Mouse (Mus musculus): ENCODE data around the gene Dpep2nb.
A peak's percentile ranks its signal among the peaks of the same experiment; 100 is the strongest.

Dpep2nb gene

DNA sequence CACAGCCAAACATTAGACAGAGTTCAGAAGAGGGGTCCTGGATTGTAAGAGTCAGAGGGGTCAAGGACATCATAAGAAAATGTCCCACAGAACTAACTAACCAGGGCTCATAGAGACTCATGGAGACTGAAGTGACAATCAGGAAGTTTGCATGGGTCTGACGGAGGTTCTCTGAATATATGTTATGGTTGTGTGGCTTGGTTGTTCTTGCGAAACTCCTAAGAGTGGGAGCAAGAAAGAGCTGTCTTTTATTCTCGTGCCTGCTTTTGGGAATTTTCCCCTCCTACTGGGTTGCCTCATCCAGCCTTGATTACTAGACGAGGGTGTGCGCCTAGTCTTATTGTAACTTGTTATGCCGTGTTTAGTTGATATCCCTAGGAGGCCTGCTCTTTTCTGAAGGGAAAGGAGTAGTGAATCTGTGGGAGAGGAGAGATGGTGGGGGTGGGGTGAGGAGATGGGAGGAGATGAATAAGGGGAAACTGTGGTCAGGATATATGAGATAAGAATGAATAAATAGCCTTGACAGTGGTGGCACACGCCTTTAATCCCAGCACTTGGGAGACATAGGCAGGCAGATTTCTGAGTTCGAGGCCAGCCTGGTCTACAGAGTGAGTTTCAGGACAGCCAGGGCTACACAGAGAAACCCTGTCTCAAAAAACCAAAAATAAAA lies 1.1 kb downstream of the Dpep2nb start:
- DNase-seq: no peak

DNA sequence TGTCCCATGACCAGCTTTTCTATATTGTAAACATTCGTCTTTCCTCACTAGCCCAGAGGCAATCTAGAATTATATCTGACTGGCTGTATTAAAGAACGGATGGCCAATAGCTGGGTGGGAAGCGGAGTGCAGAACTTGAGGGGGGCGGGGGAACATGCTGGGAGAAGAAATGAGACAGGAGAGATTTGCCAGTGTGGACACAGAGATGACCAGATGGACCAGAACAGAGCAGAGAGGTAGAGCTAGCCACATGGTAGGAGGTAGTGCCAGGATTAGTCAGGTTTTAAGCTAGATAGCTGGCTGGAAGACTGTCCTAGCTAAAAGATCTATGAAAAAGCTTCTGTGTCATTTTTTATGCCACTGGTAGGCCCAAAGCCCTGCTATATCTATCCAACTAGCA lies 3.9 kb downstream of the Dpep2nb start:
- DNase-seq: no peak

DNA sequence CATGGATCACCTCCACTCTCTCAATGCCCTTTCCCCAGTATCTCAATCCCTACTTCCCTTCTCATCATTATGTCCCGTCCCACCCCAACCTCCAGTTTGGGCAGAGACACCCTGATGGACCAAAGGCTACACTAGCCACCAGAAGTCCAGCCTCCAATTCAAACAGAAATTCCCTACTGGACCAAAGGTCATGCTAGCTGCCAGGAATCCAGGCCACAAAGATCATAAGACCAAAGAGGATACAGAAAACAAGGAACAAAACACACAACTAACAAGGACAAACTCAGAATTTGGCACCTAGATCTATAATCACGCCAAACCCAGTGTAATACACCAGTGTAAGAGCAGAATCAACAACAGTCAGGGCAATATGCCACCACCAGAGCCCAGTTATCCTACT lies 6.8 kb downstream of the Dpep2nb start:
- peak; percentile 26 to 63 for DNase-seq

DNA sequence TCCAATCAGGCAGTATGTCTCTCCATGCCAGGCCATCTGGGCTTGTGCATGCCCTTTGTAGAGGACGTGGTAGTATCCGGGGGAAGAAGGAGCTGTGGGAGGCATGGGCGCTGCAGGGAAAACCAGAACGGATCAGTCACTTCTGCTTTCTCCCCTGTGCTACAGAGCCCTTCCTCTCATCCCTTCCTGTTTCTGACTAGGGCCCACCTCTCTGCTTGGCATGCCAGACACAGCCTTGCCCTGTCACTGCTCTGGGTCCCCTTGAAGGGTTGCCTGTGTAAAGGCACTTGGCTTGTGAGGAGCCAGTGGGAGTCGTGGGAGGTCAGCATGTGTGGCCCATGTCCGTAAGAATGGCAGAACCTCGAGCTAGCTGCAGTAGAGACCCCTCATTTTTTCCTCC lies 9.4 kb downstream of the Dpep2nb start:
- DNase-seq: no peak

DNA sequence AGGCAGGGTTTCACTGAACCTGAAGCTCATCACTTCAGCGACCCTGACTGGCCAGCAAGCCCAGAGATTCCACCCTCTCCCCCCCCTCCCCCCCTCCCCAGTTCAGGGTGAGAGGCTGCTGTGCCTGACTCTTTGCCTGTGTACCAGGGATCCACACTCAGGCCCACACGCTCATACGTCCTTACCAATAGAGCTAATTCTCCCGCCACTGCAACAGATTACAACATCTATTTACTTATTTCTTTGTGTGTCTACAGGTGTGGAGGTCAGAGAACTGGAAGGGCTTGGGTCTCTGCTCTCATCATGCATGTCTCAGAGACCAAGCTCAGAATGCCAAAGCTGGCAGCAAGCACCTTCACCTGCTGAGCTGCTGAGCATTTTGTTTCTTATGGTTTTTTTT lies 12.5 kb downstream of the Dpep2nb start:
- DNase-seq: no peak

DNA sequence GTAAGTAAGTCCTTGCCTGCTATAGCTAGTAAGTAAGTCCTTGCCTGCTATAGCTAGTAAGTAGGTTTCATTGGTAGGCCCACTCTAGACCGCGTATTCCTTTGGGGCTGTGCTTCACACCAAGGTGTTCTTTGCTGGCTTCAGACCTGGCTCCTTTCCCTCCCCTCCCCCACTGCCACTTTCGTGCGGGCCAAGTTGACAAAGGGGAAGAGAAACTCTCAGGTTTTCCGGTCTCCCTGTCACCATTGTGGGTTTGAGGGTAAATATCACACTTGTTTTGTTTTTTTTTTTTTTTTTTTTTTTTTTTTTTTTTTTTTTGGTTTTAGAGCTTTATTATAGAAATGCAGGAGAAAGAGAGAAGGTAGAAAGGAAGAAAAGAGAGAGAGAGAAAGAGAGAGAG lies 13.3 kb downstream of the Dpep2nb start:
- DNase-seq: no peak

DNA sequence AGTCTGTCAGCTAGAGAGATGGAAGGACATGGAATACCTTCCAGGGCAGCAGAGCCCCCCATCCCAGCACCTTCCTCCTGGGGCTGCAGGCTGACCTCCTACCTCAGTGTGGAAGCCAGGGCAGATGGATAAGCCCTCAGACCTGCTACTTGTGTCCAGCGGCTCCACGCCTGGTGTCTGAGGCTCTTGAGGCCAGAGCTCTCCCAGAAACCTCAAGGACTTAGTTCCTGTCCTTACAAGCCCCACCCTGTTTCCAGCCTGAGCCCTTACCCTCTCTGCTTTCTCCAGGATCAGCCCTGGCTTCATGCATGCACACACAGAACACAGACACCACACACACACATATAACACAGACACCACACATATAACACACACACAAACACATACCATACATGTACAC lies 14.2 kb downstream of the Dpep2nb start:
- no peak for DNase-seq

DNA sequence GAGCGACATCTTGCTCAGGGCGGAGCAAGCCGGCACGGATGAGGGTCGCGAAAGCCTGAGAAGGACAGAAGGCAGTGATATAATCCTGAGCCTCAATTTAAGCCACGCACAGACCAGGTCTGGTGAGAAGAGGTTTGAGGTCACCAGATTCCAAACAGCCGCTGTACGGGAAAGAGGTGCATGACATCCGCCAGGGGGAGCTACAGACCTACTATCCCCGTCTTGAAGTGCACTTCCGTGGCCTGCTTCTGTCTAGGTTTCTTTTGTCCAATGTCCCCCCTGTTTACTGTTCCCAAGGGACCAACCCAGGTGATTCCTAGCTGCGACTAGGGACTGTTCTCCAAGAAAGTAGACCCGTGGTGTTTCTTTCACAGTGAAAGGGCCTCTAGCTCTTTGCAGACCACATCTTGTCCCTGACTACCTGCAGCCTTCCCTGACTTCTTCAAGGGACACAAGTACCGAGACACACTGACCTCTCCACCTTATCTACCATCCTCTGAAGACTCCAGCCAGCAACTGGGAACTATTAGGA lies 14.9 kb downstream of the Dpep2nb start, which contains the start of gene Dus2:
TSS of gene Dus2 (plus strand) at position 482 of the 532 bp plus-strand sequence.
- DNase-seq: peak; percentile 84 to 88

DNA sequence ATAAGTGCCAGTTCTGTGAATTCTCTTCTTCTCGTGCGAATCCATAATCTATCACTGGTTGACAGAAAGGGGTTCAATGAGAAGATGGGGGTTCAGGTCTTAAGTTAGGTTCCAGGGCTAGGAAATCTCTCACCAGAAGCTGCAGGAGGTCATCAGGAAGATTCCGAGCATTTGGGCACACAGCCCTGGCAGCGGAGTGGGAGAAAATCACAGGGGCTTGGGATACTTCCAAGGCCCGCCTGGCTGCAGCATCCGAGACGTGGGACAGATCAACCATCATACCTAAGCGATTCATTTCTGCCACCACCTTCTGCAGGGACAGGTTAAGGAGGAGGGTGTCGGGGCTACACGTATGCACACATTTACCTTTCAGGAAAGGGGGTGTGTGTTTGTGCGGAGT lies 17.2 kb downstream of the Dpep2nb start:
- no peak for DNase-seq

DNA sequence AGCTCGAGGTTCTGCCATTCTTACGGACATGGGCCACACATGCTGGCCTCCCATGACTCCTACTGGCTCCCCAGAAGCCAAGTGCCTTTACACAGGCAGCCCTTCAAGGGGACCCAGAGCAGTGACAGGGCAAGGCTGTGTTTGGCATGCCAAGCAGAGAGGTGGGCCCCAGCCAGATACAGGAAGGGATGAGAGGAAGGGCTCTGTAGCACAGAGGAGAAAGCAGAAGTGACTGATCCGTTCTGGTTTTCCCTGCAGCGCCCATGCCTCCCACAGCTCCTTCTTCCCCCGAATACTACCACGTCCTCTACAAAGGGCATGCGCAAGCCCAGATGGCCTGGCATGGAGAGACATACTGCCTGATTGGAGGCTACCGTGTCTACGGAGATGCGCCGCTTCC lies 22.4 kb downstream of the Dpep2nb start:
- peak in 1 of 2 experiments; percentile 10 for DNase-seq

DNA sequence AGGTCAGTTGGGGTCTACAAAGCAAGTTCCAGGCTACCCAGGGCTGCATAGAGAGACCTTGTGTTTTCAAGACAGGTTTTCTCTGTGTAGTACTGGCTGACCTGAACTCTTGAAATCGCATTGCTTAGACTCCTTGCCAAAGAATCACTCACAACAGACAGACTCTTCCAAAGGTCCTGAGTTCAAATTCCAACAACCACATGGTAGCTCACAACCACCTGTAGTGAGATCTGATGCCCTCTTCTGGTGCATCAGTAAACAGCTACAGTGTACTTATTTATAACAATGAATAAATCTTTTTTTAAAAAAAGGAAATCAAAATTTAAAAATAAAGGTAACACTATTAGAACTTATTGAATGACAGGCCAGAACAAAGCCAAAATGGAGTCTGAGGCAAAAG lies 24.6 kb downstream of the Dpep2nb start:
- DNase-seq: no peak

DNA sequence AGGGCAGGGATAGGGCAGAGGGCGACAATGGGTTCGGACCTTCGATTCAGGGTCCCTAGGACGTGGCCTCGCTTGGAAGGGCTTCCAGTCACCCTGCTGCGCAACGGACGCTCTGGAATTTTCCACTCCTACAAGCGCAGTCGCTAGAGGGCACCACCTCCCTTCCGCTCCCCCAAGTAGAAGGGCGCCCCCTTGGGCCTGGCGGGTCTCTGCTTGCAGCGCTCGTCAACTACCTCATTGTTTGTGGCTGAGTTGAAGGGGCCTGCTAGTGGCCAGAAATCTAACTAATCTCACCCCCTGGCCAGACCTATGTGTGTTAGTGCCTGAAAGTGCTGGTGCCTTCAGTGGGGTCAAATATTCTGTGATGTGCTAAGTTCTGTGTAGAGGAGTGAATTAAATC lies 26.4 kb downstream of the Dpep2nb start, which contains the start of gene Dpep3:
TSS of gene Dpep3 (minus strand) at position 105 of the 400 bp plus-strand sequence.
- DNase-seq: peak in 1 of 2 experiments; percentile 33

DNA sequence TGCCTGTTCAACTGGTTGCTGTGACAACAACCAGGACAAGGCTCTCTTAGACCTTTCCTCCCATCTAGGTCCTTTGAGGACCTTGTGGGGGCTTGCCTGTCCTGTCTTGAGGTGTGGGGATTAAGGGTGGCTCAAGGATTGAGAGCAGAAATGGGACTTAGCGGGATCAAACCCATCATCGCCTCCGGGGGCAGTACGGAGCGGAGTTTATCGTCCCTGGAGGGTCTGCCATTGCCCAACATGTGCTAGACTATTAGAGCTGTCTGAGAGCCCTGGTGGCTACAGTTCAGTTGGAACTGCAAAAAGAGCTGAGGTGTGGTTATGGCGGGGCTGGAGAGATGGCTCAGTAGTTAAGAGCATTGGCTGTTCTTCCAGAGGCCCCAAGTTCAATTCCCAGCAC lies 30.4 kb downstream of the Dpep2nb start:
- DNase-seq: no peak

DNA sequence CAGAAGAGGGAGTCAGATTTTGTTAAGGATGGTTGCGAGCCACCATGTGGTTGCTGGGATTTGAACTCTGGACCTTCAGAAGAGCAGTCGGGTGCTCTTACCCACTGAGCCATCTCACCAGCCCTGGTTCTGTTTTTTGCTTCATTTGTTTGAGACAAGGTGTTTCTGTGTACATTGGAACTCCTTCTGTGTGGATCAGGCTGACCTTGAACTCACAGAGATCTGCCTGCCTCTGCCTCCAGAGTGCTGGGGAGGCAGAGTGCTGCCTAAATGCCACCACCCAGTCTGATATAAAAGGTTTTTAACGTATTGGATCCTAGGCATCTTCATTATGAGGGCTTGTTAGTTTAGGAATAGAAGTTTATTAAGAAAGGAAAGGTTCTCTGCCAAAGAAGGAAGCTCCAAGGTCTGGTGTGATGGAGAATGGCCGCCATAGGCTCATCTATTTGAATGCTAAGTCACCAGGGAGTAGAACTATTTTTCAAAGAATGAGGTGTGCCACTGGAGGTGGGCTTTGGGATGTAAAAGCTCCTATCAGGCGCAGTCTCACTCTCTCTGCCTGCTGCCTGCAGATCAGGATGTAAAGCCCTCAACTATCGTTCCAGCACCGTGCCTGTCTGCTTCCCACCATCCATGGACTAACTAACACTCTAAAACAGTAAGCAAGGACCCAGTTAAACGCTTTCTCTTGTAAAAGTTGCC lies 34.6 kb downstream of the Dpep2nb start:
- no peak for DNase-seq

DNA sequence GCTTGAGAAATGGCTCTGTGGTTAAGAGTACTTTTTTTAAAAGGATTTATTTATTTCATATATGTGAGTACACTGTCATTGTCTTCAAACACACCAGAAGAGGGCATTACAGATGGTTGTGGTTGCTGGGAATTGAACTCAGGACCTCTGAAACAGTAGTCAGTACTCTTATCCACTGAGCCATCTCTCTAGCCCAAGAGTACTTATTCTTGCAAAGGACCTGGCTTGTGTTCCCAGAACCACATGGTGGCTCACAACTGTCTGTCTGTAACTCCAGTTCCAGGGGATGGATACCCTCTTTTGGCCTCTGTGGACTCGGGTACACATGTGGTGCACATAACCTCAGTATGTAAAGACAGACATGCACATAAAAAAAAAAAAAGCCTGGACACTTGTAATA lies 36.4 kb downstream of the Dpep2nb start:
- no peak for DNase-seq

DNA sequence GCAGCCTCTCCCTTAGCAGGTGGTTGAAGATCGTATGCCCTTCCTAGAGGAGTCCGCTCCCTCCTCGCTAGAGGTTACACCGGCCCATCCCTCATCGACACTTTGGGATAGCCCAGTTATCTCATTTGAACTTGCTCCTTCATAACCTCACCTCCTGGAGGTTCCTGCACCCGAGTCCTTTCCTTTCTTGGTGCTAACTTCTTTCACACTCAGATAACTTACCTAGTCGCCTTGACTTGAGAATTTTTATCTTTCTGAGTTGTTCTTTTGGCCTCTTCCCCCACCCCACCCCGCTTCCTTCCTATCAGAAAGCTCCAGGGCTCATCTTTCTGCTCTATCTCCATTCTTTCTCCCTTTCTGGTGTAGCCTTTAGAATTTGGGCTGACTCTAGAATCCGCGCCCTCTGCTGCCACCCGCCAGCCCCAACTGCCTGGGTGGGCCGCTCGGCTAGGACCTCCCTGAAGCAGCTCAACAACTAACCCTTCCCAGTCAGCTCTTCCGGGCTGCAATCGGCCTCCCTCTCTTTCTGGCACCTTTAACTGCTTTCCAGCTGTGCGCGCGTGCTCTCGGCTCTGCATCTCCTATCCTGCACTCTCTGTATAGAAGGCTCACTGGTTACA lies 39.0 kb downstream of the Dpep2nb start:
- no peak for DNase-seq

DNA sequence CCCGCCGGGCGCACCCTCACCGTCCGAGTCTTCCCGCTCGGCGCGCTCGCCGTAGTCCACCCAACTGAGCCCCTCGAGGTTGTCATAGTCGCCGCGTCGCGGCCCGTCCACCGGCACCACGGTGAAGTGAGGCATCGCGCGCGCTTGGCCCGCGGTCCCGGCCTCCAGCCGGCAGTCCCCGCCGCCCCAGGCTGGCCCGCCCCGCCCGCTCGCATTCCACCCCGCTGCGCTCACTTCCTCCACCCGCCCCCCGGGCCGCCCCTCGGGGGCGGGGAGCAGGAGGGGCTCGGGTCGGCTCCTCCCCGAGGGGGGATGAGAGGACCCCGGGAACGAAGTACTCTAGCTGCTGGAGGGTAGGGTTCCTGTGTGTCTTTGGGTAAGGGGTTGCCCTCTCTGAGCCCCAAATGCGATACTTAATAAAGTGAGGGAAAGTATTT lies 39.9 kb downstream of the Dpep2nb start, which contains the start of gene Slc12a4:
TSS of gene Slc12a4 (minus strand) at position 193 of the 437 bp plus-strand sequence.
- peak; percentile 75 to 89 for DNase-seq

DNA sequence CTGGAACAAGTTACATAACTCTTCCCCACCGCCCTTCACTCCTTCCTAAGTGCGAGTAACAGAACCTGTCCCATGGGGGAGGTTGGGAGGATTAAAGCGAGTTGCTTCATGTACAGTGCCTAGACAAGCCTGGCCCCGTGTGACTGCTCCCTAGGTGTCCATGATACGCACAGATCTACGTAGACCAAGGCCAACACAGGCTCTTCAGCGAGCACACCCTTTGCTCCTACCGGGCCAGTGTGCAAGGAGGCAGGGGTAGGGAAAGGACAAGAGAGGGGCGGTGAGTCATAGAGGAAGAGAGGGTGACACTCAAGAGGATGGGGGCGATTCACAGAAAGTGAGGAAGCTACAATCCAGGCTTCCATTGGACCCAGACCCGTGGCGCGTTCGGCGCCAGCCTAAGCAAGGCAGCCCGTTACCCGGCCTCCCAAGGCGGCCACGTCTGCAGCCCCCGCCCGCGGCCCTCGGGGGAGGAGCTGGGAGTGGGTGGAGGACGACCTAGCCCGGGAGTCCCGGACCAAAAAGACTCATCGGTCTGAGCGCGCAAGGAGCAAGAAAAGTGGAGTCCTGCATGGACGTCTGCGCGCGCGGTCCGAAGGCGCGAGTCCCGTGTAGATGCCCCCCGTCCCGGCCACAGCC lies 40.4 kb downstream of the Dpep2nb start:
- peak; percentile 39 to 69 for DNase-seq

DNA sequence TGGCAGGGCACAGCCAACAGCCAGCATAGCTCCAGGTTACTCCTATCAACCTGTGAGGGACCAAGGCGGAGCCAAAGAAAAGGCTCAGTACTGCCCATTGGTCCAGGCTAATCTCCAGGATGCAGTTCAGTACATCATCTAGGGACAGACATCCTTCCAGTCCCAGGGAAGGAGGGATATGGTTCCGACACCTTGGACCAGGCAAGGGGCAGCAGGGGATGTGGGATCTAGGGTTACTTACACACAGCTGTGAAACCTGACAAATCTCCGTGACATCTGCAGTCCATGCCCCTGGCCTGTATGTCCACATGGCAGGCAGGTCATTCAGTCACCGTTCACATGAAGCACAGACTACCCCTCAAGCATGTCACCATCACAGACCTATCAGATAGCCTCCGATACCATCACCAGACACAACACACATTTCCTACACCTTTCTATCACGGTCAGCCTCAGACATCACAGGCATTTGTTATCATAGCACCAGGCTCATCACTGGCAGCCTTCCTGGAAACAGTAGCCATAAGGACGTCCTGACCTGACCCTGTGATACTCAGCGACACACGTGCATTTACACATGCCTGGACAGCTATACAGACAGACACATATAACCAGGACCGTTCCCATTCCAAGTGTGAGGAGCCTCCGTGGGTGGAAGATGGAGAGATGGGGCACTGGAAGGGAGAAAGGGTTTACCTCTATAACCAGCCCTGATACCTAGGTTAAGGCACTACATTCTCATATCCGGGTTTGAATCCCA lies 41.1 kb downstream of the Dpep2nb start:
- DNase-seq: no peak

DNA sequence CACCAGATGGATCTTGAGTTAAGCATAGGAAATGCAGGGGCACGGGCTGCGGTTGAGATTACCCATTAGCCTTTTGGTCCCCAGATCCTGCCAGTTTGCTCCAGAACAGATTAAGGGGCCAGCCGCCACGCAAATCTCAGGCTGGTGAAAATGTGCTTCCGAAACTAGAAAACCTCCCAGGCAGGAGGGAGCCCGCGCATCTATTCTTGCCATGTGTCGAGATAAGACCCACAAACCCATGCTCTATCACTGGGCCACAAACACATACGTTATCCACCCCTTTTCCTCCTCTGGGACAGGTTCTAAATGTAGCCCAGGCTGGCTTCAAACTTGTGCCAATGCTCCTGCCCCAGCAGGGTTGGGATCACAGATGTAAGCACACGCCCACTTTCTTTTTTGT lies 44.2 kb downstream of the Dpep2nb start:
- DNase-seq: no peak

DNA sequence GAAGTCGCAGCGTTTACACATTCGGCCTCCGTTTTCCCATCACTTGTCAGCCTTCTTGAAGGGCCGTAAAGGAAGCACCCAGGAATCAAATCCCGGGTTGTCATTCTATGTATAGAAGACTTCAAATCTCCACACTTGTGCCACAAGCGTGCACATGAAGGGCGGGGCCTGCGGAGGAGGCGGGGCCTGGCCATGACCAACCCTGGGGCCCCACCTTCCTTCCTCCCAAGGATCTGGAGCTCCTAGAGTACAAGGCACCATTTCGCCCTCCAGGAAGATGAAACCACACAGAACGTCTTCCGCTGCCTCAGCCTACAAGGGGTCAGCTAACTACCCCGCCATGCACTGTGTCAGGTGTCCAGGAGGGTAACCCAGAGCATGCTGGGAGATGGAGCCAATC lies 44.7 kb downstream of the Dpep2nb start:
- DNase-seq: no peak

DNA sequence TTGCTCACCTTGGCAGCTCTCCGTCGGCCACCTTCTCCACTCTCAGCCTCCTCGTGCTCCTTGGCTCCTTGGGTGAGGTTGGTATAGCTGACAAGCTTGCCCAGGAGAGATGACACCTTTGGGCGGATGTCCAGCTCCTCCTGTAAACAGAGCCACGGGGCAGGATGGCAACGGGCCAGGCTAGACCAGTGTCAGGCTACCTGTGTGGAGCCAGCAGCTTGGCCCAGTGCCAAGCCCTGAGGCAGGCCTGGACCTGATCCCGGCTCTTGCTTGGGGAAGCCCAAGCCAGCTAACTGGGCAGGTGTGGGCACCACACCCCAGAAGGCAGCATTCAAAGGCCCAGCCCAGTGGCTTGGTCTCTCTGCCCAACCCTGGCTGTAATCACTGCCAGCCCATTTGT lies 46.4 kb downstream of the Dpep2nb start:
- peak; percentile 91 to 93 for DNase-seq

Measured in kidney, postnatal 25 days (tissue).